Mouse (Mus musculus) c-Kit-positive CD71-negative TER-119-negative erythroid progenitor cells, embryonic 14.5 days (primary cell): ENCODE measurements around the gene Tmem185a.
"Not testable (repeated sequence)": the region's sequence is repeated elsewhere in the genome, so short reads cannot be mapped to it uniquely, and the experiment has no call there.

Experiments used
- DNase-seq: peaks from one replicate; pipeline ENCODE4 v3.0.0-alpha.2; 2013; ENCODE audit warnings: low read depth

Gene Tmem185a

DNA sequence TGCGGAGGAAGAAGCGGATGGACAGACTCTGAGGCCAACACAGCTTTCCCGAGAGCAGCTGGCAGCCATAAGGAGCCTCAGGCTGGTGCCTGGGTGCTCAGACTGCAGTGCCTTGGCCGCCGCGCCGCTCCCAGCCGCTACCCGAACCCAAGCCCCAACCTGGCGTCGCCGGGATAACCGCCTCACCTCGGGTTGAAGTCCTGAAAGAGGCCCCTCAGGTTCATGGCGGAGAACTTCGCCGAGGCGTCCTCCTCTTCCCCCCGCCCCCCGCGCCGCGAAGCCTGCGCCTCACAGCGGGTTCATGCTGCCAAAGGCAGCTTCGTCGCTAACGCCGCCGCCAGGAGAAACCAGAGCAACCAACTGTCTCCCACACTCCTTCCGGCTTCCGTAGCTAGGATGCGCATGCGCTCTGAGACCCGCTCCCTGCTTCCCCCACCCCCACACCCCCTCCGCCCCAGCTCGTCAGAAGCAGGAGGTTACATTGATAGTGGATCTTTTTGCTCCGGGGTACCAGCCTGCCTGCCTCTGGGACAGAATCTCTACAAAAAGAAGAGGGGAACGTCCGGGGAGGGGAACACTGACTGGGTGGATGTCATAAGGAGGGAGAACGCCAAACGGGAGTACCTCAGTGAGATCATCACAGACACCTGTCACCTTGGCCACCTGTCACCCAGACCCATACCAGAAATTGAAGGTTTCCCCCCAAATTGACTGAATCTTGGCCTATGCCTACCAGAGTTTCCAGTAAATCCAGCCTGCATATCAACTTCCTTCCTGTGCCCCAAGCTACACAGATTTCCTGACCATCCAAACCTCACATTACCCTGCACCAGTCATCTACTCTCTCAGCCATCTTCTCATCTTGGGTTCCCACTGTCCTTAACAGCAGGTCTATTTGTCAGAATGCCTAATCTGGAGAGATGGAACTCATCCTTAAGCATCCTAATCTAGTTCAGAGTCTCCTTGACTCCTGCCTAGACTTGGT, at the start of gene Tmem185a:
Gene Tmem185a, minus strand, starts transcription at position 389 of the 985 bp plus-strand sequence.
- peak; percentile 48 for DNase-seq

DNA sequence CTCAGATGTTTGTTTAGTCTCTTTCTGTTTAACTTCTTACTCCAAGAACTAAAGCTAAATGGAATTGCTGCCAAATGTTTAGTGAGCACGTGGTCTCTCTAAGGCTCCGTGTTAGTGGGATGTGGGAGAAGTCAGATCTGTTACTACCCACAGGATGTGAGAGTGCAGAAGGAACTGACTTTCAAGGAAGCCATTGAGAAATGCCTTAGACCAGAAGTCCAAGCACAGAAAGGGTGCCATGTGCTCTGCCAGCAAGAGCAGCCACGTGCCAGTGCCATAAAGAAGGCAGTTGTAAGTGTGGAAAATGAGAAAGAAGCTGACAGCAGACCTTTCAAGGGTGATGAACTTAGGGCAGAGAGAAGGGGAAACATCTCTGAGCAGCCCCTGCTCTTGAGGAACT, 37.4 kb upstream of the Tmem185a start:
- not testable (repeated sequence) for DNase-seq

DNA sequence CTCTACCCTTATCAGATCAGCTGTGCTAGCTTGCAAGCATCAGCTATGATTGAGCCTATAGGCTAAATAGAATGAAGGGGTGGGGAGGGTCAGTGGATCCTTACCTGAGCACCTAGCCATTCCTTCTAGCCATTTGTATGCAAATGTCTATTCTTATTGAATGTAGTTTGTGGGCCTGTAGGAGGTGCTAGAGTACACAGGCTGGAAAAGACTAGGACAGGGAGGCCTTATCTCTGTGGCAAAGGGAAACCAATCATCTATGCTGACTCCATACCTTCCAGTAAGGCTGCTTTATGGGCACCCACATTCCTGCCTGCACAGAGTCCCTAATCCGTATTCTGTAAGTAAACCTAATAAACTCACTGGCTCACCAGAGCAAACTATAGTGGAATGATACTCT, 10.3 kb upstream of the Tmem185a start:
- DNase-seq: not testable (repeated sequence)

DNA sequence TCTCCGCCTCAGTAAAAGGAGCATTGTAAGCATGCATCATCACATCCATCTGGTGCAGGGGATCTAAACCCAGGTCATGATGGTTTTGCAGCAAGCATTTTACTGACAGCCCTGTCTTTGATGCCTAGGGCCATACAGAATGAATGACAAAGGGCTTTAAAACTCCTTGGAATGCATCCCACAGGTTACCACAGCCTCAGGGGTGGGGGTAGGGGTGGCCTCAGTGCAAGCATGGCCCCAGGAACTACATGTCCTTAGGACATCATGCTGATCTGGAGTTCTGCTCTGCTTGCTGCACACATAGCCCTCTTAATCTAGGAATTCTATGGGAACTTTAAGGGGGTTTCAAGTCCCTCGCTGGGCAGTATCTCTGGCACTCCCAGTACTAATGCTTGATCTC, 5.2 kb upstream of the Tmem185a start:
- DNase-seq: no peak

- no peak for DNase-seq
Observed at GRCm38 (mm10) chrX:70478701-70479100, 1.7 kb upstream of the Tmem185a start.

DNA sequence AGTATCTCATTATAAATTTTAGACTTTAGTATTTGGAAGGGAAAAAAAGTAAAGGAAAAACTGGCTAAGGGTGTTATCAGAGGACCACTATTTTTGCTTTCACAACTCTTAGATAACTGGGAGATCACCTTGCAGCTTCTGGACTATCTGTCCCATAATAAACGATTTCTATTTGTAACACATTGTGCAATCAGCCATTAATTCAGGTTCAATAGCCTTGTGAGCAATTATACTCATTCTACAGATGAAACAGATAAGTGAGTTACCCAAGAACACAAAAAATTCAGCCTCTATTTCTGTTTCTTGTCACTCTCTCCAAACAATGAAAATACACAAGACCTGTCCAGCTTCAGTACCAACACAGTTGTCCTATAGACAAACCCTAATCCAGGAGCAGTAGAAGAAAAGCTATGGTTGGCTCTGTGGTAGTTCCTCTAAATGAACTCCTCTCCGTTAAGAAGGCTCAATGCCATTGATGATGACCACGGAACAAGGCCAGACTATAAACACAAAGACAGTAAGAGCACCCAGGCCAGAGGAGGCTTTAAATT, 1.7 kb downstream of the Tmem185a start:
- no peak for DNase-seq

- DNase-seq: no peak
Observed at GRCm38 (mm10) chrX:70466897-70467296, 10.1 kb downstream of the Tmem185a start.

DNA sequence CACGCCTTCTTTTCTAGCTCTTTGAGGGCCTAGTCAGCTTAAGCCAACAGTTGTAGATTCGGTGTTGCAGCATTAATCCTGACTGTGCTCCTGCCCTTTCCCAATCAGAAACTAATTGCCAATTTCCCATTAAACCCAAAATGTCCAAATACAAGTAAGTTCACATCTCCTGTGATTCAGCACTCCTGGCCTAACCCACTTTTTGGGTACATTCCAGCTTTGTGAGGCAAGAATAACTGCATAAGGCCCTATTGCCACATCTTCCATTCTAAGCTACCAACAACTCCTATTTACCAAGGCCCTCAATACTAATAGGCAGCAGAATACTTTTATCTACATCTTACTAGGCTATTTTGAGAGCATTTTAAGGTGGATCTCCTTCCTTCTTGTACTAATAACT, 11.5 kb downstream of the Tmem185a start:
- DNase-seq: no peak

- DNase-seq: no peak
Observed at GRCm38 (mm10) chrX:70463621-70464020, 13.4 kb downstream of the Tmem185a start.

GRCm38 (mm10) chrX:70452359-70452758, 24.6 kb downstream of the Tmem185a start:
- not testable (repeated sequence) for DNase-seq

- not testable (repeated sequence) for DNase-seq
Observed at GRCm38 (mm10) chrX:70425473-70425872, 51.5 kb downstream of the Tmem185a start.
